8 mouse cellular contexts compared by ENCODE assay signal in genomic region chr7:100555431-100555951, GRCm38 (mm10). TPM values are rescaled to one million over a fixed set of nuclear protein-coding genes. Genes with fewer than 3 reads are reported as not detected.
DNase-seq lines count a peak whose midpoint lies in the region; ATAC-seq lines count a peak whose summit lies in the region.

No protein-coding gene starts in this region.

- intact Hi-C loops in heart, postnatal 14 days (cut with DNase I) = no loop called here
- intact Hi-C loops in left cerebral cortex, postnatal 25 days (cut with DNase I) = loop anchor here (2.0 to 5.0 kb wide), 2 partner anchors 27 to 52 kb away; partner anchors contain the start of genes Mrpl48 and Rab6a

- H3K27ac ChIP-seq in neural tube, embryonic 11.5 days (ENCODE audit: low read depth, low read length) = no peak overlapping the region

- H3K27me3 ChIP-seq in neural tube, embryonic 11.5 days (ENCODE audit: control insufficient read depth, insufficient read depth, low read length) = no peaks in the 10 kb centered on the region

- H3K9ac ChIP-seq in neural tube, embryonic 11.5 days (ENCODE audit: low read length) = no peak overlapping the region

- H3K36me3 ChIP-seq in neural tube, embryonic 11.5 days (ENCODE audit: control insufficient read depth, insufficient read depth, low read length) = no peaks in the 10 kb centered on the region; the same call in 1 of the 2 replicates

- 27% methylated on average over 13 of the region's 13 CpGs for WGBS in neural tube, embryonic 11.5 days

- ATAC-seq in neural tube, embryonic 11.5 days (ENCODE audit: insufficient read depth, low FRiP score, low TSS enrichment) = no peak

- peak; percentile 47 to 61 for DNase-seq in adrenal gland, adult (ENCODE audit: inconsistent age in 2 of 2, low spot score in 1 of 2)
- DNase-seq in adrenal gland, adult 8-10 months = no peak
- peak; percentile 49 for DNase-seq in fibroblast of lung, adult 2 months (ENCODE audit: low read depth)
- peak; percentile 13 to 45 for DNase-seq in heart, postnatal 14 days
- DNase-seq in left cerebral cortex, postnatal 25 days (ENCODE audit: low spot score in 2 of 2) = peak; percentile 66 to 84
- DNase-seq in neural tube, embryonic 11.5 days (ENCODE audit: low spot score) = peak; percentile 44
- no peak for DNase-seq in thymus, postnatal 10 days (ENCODE audit: low spot score in 2 of 2)
- DNase-seq in kidney, postnatal 14 days = no peak

- H3K9me3 ChIP-seq in neural tube, embryonic 11.5 days (ENCODE audit: control insufficient read depth, low read length) = no peaks in the 10 kb centered on the region

- no peak overlapping the region for H3K4me3 ChIP-seq in neural tube, embryonic 11.5 days (ENCODE audit: low read depth, low read length)

- no peak overlapping the region for H3K4me2 ChIP-seq in neural tube, embryonic 11.5 days (ENCODE audit: low read depth)

- no peaks in the 10 kb centered on the region for H3K4me1 ChIP-seq in neural tube, embryonic 11.5 days (ENCODE audit: control insufficient read depth, insufficient read depth, low read length)

RNA-seq across cellular contexts. Expression of gene Coa4, which starts 18.6 kb away (rescaled TPM):
- 10 to 100 TPM in 3 of 4 experiments, 1 to 10 TPM in 1; 8.1 to 14.5 (median 11.3) TPM for total RNA-seq in adrenal gland, adult 8-10 months (2022)
- total RNA-seq in heart, postnatal 14 days (2021) = 10 to 100 TPM; 13.0 to 13.3 TPM
- 10 to 100 TPM; 10.2 to 11.2 TPM for total RNA-seq in left cerebral cortex, postnatal 25 days (2021)
- polyA plus RNA-seq in neural tube, embryonic 11.5 days (2014; fragmentation: Nextera tagmentation; extraction: Ambion mirVana) = 18.9 and 20.0 TPM in 2 replicates

RNA-seq across cellular contexts. Expression of gene Dnajb13, which starts 40.7 kb away (rescaled TPM):
- under 1 TPM; 0.20 to 0.89 (median 0.42) TPM for total RNA-seq in adrenal gland, adult 8-10 months (2022)
- not detected for total RNA-seq in heart, postnatal 14 days (2021)
- under 1 TPM; 0.25 to 0.60 TPM for total RNA-seq in left cerebral cortex, postnatal 25 days (2021)
- 0.25 and 0.84 TPM in 2 replicates for polyA plus RNA-seq in neural tube, embryonic 11.5 days (2014; fragmentation: Nextera tagmentation; extraction: Ambion mirVana)

RNA-seq across cellular contexts. Expression of gene Rab6a, which starts 51.7 kb away (rescaled TPM):
- total RNA-seq in adrenal gland, adult 8-10 months (2022) = 10 to 100 TPM; 64.3 to 76.2 (median 70.9) TPM
- 10 to 100 TPM; 66.0 to 67.1 TPM for total RNA-seq in heart, postnatal 14 days (2021)
- total RNA-seq in left cerebral cortex, postnatal 25 days (2021) = 100 to 1,000 TPM; 394 to 433 TPM
- 194 and 200 TPM in 2 replicates for polyA plus RNA-seq in neural tube, embryonic 11.5 days (2014; fragmentation: Nextera tagmentation; extraction: Ambion mirVana)

RNA-seq across cellular contexts. Expression of gene Mrpl48, which starts 52.6 kb away (rescaled TPM):
- 10 to 100 TPM; 51.9 to 63.8 (median 57.9) TPM for total RNA-seq in adrenal gland, adult 8-10 months (2022)
- 10 to 100 TPM; 65.9 to 70.4 TPM for total RNA-seq in heart, postnatal 14 days (2021)
- 10 to 100 TPM; 64.9 to 66.2 TPM for total RNA-seq in left cerebral cortex, postnatal 25 days (2021)
- polyA plus RNA-seq in neural tube, embryonic 11.5 days (2014; fragmentation: Nextera tagmentation; extraction: Ambion mirVana) = 57.4 and 60.8 TPM in 2 replicates

Comparison
In these comparisons a context has a peak if more than half of its experiments do, and no peak if none do; other contexts are left out.
1. DNase-seq: peak in adrenal gland, adult (2 of 2), fibroblast of lung, adult 2 months (single experiment), heart, postnatal 14 days (2 of 2), left cerebral cortex, postnatal 25 days (2 of 2) and neural tube, embryonic 11.5 days (single experiment); none in adrenal gland, adult 8-10 months (single experiment), thymus, postnatal 10 days (0 of 2) and kidney, postnatal 14 days (single experiment).
2. RNA of gene Rab6a, which starts 51.7 kb away (total RNA-seq): 394 to 433 TPM in left cerebral cortex, postnatal 25 days; 64.3 to 76.2 TPM in adrenal gland, adult 8-10 months and 66.0 to 67.1 TPM in heart, postnatal 14 days; every median in the first group is over 4 times any median in the second.